Comparison of ENCODE assay signal across 16 mouse cellular contexts in genomic region chr7:70948281-70948680, GRCm38 (mm10).
"Had no signal": no experiment of that assay in that cellular context is flagged by ENCODE, and none has a peak within 500 bp of the region (broad histone marks: within the 10 kb centered on the region; RNA-seq: fewer than 3 reads in every experiment).

No protein-coding gene starts in this region.

- H3K36me3 ChIP-seq: limb, embryonic 12.5 days; liver, embryonic 12.5 days; liver, embryonic 15.5 days; lung, embryonic 15.5 days had no signal

- H3K27me3 ChIP-seq: limb, embryonic 12.5 days; liver, embryonic 12.5 days; liver, embryonic 15.5 days; lung, embryonic 15.5 days; megakaryocyte, embryonic 14.5 days had no signal

- H3K9ac ChIP-seq: limb, embryonic 12.5 days; liver, embryonic 12.5 days; liver, embryonic 15.5 days; lung, embryonic 15.5 days had no signal

- H3K4me3 ChIP-seq: left cerebral cortex, adult 2 months; limb, embryonic 12.5 days; liver, embryonic 12.5 days; liver, embryonic 15.5 days; lung, embryonic 15.5 days; megakaryocyte, embryonic 14.5 days had no signal

- ATAC-seq: intestine, postnatal 0 days; liver, embryonic 12.5 days had no signal

- H3K9me3 ChIP-seq: limb, embryonic 12.5 days; liver, embryonic 12.5 days; liver, embryonic 15.5 days; lung, embryonic 15.5 days had no signal

- H3K4me1 ChIP-seq: liver, embryonic 12.5 days; liver, embryonic 15.5 days; megakaryocyte, embryonic 14.5 days had no signal

- H3K4me2 ChIP-seq: limb, embryonic 12.5 days; liver, embryonic 12.5 days; liver, embryonic 15.5 days; lung, embryonic 15.5 days; midbrain, embryonic 11.5 days had no signal

- DNase-seq: layer of hippocampus, postnatal 36 days; liver; lung, adult 18-20 months; lung, postnatal 10 days; lung, postnatal 36 days; midbrain, embryonic 14.5 days; thymus, adult 18-20 months; thymus, postnatal 36 days had no signal

- H3K27ac ChIP-seq: left cerebral cortex, adult 2 months; limb, embryonic 12.5 days; liver, embryonic 12.5 days; liver, embryonic 15.5 days; lung, embryonic 15.5 days had no signal
